In genomic region chr19:23901177-23901576, GRCm38 (mm10) we compare ENCODE assay signal across 8 mouse cellular contexts.
DNase-seq lines count a peak whose midpoint lies in the region; ATAC-seq and TF ChIP-seq lines count a peak whose summit lies in the region.

No protein-coding gene starts in this region.

- no peak for ATAC-seq in intestine, embryonic 16.5 days

- H3K9me3 ChIP-seq in intestine, embryonic 16.5 days (ENCODE audit: control insufficient read depth, low read length) = no peaks in the 10 kb centered on the region

- H3K4me3 ChIP-seq in cortical plate, adult 2 months (ENCODE audit: insufficient read depth, low read length) = no peak overlapping the region
- no peak overlapping the region for H3K4me3 ChIP-seq in intestine, embryonic 16.5 days (ENCODE audit: low read length)

- H3K36me3 ChIP-seq in intestine, embryonic 16.5 days (ENCODE audit: control insufficient read depth, insufficient read depth, low read length) = no peaks in the 10 kb centered on the region

- H3K4me1 ChIP-seq in cortical plate, adult 2 months (ENCODE audit: control insufficient read depth, insufficient read depth, low read length) = peaks cover 7% of the 10 kb centered on the region
- H3K4me1 ChIP-seq in intestine, embryonic 16.5 days (ENCODE audit: control insufficient read depth, insufficient read depth, low read length) = no peaks in the 10 kb centered on the region

- no peaks in the 10 kb centered on the region; the same call in 1 of the 2 replicates for H3K27me3 ChIP-seq in intestine, embryonic 16.5 days (replicated peaks; ENCODE audit: control insufficient read depth, insufficient read depth, low read length)

- H3K9ac ChIP-seq in intestine, embryonic 16.5 days (ENCODE audit: low read depth, low read length) = no peak overlapping the region

- DNase-seq in cerebellum, postnatal 10 days = peak; percentile 66 to 70
- no peak for DNase-seq in cerebellum, adult 9-11 months
- peak; percentile 8 for DNase-seq in ovary, postnatal 10 days (ENCODE audit: low spot score)
- no peak for DNase-seq in ovary, adult 18-20 months (ENCODE audit: low spot score)
- peak; percentile 63 to 68 for DNase-seq in kidney, postnatal 4 days
- peak; percentile 28 to 43 for DNase-seq in urinary bladder, postnatal 36 days (ENCODE audit: low spot score in 2 of 2)

- peak; percentile 39 for TF ChIP-seq CTCF in cortical plate, adult 2 months (IDR thresholded peaks at IDR 0.05; ENCODE audit: extremely low read depth, insufficient read depth, low read length)

- TF ChIP-seq POLR2A in cortical plate, adult 2 months (IDR thresholded peaks at IDR 0.05; ENCODE audit: extremely low read depth, insufficient read depth, low read length) = no peak

- 85% methylated on average over 3 of the region's 3 CpGs for WGBS in intestine, embryonic 16.5 days

- no peak overlapping the region for H3K4me2 ChIP-seq in intestine, embryonic 16.5 days (ENCODE audit: low read depth, low read length)

- no peak overlapping the region; the same call in 1 of the 2 replicates for H3K27ac ChIP-seq in cortical plate, adult 2 months (ENCODE audit: insufficient read depth, low read length)
- no peak overlapping the region for H3K27ac ChIP-seq in intestine, embryonic 16.5 days (ENCODE audit: low read length)

Comparison
In these comparisons a context has a peak if more than half of its experiments do, and no peak if none do; other contexts are left out.
1. DNase-seq: peak in cerebellum, postnatal 10 days (2 of 2), ovary, postnatal 10 days (single experiment), kidney, postnatal 4 days (2 of 2) and urinary bladder, postnatal 36 days (2 of 2); none in cerebellum, adult 9-11 months (single experiment) and ovary, adult 18-20 months (single experiment).